Mouse (Mus musculus): Measurements from ENCODE around the gene Setd3. TPM values are rescaled to one million over a fixed set of nuclear protein-coding genes. Genes with fewer than 3 reads are reported as not detected.

Gene Setd3
- polyA plus RNA-seq, 1 experiment from 2014 or later, result 95.0 TPM

GRCm38 (mm10) chr12:108061661-108062060 is 117.5 kb downstream of the Setd3 start:
- H3K36me3 ChIP-seq (replicated peaks), result no peaks in the 10 kb centered on the region
- H3K4me1 ChIP-seq, result no peaks in the 10 kb centered on the region
- WGBS, result 87% methylated on average over 7 of the region's 7 CpGs
- H3K9me3 ChIP-seq, result no peaks in the 10 kb centered on the region
- H3K4me2 ChIP-seq, result no peak overlapping the region
- no peak for ATAC-seq (replicated peaks)
- no peaks in the 10 kb centered on the region for H3K27me3 ChIP-seq (replicated peaks)
- H3K27ac ChIP-seq, result no peak overlapping the region
- no peak overlapping the region for H3K4me3 ChIP-seq
- no peak overlapping the region for H3K9ac ChIP-seq

Other genes with a start within 250 kb of the Setd3 start
- 33.7 and 37.6 TPM in 2 replicates for gene Bcl11b, start 175.7 kb downstream of the Setd3 start, polyA plus RNA-seq (2015; fragmentation: Nextera tagmentation; extraction: Ambion mirVana)
- gene Ccnk, start 265 bp upstream of the Setd3 start, polyA plus RNA-seq (2015; fragmentation: Nextera tagmentation; extraction: Ambion mirVana), result 2.4 and 3.7 TPM in 2 replicates
- gene Ccdc85c, start 96.1 kb upstream of the Setd3 start, polyA plus RNA-seq (2015; fragmentation: Nextera tagmentation; extraction: Ambion mirVana), result 15.3 and 15.8 TPM in 2 replicates
- gene Hhipl1, start 127.0 kb upstream of the Setd3 start, polyA plus RNA-seq (2015; fragmentation: Nextera tagmentation; extraction: Ambion mirVana), result 2.7 and 2.8 TPM in 2 replicates
- 23.6 and 24.9 TPM in 2 replicates for gene Cyp46a1, start 155.1 kb upstream of the Setd3 start, polyA plus RNA-seq (2015; fragmentation: Nextera tagmentation; extraction: Ambion mirVana)
- gene Eml1, start 191.6 kb upstream of the Setd3 start, polyA plus RNA-seq (2015; fragmentation: Nextera tagmentation; extraction: Ambion mirVana), result 52.9 and 61.3 TPM in 2 replicates

Data from midbrain, embryonic 15.5 days (tissue).